Mouse (Mus musculus) neural tube, embryonic 12.5 days (tissue): ENCODE results near the gene Sbsn. TPM values are rescaled to one million over a fixed set of nuclear protein-coding genes. Genes with fewer than 3 reads are reported as not detected.
"Not testable (repeated sequence)": the region's sequence is repeated elsewhere in the genome, so short reads cannot be mapped to it uniquely, and the experiment has no call there.

ENCODE experiments used
- ATAC-seq: fragments of 200-750 bp; cut with Nextera tagmentation; 2 replicates; pipeline ENCODE4 v1.8.0; 2017; ENCODE audit warnings: low read depth, mild to moderate bottlenecking, moderate TSS enrichment, moderate library complexity; ENCODE audit not compliant: low FRiP score
- H3K27ac ChIP-seq: fragments of 300-500 bp; sonication (generic); 2 replicates; pipeline ENCODE4 v1.5.1; 2016
- H3K27me3 ChIP-seq: fragments of 300-500 bp; sonication (generic); replicated peaks from 2 replicates; pipeline ENCODE4 v1.6.1; 2016; ENCODE audit warnings: mild to moderate bottlenecking
- H3K36me3 ChIP-seq: fragments of 300-500 bp; sonication (generic); 2 replicates; pipeline ENCODE4 v1.6.1; 2016; ENCODE audit warnings: mild to moderate bottlenecking
- H3K4me1 ChIP-seq: fragments of 300-500 bp; sonication (generic); 2 replicates; pipeline ENCODE4 v1.6.1; 2016
- H3K4me2 ChIP-seq: fragments of 300-500 bp; sonication (generic); replicated peaks from 2 replicates; pipeline ENCODE4 v1.6.1; 2016; ENCODE audit warnings: mild to moderate bottlenecking
- H3K4me3 ChIP-seq: fragments of 300-500 bp; sonication (generic); 2 replicates; pipeline ENCODE4 v1.5.1; 2016
- H3K9ac ChIP-seq: fragments of 300-500 bp; sonication (generic); 2 replicates; pipeline ENCODE4 v1.6.1; 2016; ENCODE audit warnings: mild to moderate bottlenecking
- H3K9me3 ChIP-seq: fragments of 300-500 bp; sonication (generic); 2 replicates; pipeline ENCODE4 v1.6.1; 2016; ENCODE audit warnings: mild to moderate bottlenecking
- WGBS: fragments of 180-500 bp; shearing (Covaris S2); methylation state at CpG from one replicate; pipeline ENCODE4 v1.1.7; 2016; 5-methylcytosine and 5-hydroxymethylcytosine counted together
- polyA plus RNA-seq: library from polyadenylated mRNA; unstranded; fragments of >200 nt; fragmentation: Nextera tagmentation; extraction: Ambion mirVana; gene quantifications from 2 replicates; pipeline ENCODE4 v1.2.1, GENCODE M21; 2016

The Sbsn gene
- polyA plus RNA-seq, 1 experiment from 2014 or later = 2.6 TPM

DNA sequence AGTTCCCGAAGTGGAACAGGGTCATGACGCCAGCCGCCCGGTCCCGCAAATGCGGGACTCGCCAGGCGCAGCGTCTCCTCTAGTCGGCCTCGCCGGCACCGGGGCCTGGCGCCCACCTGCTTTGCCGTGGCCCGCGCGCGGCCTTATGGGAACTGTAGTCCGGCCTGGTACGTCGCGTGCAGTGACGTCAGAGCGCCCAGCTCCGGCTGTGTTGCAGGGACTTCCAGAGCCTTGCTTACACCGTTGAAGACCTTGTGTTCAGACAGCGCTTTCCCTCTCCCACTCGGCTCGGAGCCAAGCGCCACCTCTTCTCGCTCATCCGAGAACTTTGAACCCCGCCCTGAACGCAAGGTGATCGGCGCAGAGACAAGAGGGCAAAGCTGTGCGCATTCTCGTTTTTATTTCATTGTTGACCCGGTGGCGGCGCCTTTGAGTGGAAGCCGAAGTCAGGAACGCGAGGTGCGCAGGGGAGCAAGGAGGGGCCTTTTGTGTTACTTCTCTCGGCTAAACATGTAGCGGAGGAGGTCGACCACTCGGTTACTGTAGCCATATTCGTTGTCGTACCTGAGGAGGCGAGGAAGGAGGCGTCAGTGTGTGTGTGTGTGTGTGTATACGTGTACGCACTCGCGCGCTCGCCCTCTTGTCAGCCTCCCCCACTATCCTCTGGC, 21.7 kb upstream of the Sbsn start, which contains the start of gene Tmem147:
Gene Tmem147, minus strand, starts transcription at position 145 of the 668 bp plus-strand sequence.
- Histone ChIP-seq H3K4me1 (peaks cover 16% of the 10 kb centered on the region), H3K27ac (peak within 1 kb of the TSS; percentile 83), H3K9me3 (no peaks in the 10 kb centered on the region), H3K9ac (peak within 1 kb of the TSS; percentile 77), H3K27me3 (no peaks in the 10 kb centered on the region), H3K4me3 (peak within 1 kb of the TSS; percentile 64), H3K36me3 (peaks cover 24% of the 10 kb centered on the region), H3K4me2 (peak within 1 kb of the TSS; percentile 62)
- peak; percentile 98 for ATAC-seq
- under 1% methylated on average over 60 of the region's 60 CpGs for WGBS

- peak overlapping the region; percentile 83 for H3K27ac ChIP-seq
- not testable (repeated sequence) for ATAC-seq, H3K27me3 ChIP-seq, H3K9me3 ChIP-seq
- peak overlapping the region; percentile 62 for H3K4me2 ChIP-seq
- H3K4me3 ChIP-seq = peak overlapping the region; percentile 64
- H3K9ac ChIP-seq = peak overlapping the region; percentile 77
- H3K4me1 ChIP-seq = peaks cover 16% of the 10 kb centered on the region
- WGBS = 20% methylated on average over 20 of the region's 22 CpGs
- peaks cover 29% of the 10 kb centered on the region for H3K36me3 ChIP-seq
Measured at GRCm38 (mm10) chr7:30730064-30730722, 21.1 kb upstream of the Sbsn start.

DNA sequence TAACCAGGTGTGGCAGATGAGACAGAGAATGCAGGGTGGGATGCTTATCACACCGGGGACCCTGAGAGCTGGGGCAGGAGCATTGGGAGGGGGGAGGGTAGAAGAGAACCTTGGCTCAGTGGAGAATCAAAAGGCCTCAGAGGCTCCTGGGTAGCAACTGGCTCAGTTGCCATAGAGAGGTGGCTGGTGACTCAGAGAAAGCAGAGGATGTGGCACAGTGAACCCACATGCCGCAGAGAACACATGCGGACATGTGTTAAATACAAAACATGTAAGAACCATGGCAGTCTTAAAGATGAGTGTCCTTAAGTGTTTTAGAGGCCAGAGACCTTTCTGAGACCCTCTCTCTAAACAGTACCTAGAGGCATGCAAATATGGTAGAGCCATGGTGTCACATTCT, 15.1 kb upstream of the Sbsn start:
- Histone ChIP-seq H3K9ac (no peak overlapping the region), H3K9me3 (no peaks in the 10 kb centered on the region), H3K36me3 (peaks cover 69% of the 10 kb centered on the region), H3K27me3 (no peaks in the 10 kb centered on the region), H3K4me2 (no peak overlapping the region), H3K4me1 (no peaks in the 10 kb centered on the region), H3K4me3 (no peak overlapping the region), H3K27ac (no peak overlapping the region)
- ATAC-seq = no peak
- 90% methylated on average over 3 of the region's 3 CpGs for WGBS

- H3K27ac ChIP-seq, H3K4me3 ChIP-seq, H3K4me2 ChIP-seq, H3K4me1 ChIP-seq, H3K27me3 ChIP-seq, H3K9ac ChIP-seq, ATAC-seq, H3K9me3 ChIP-seq: not testable (repeated sequence)
- WGBS = 92% methylated on average over 2 of the region's 2 CpGs
- peaks cover 25% of the 10 kb centered on the region for H3K36me3 ChIP-seq
Measured at GRCm38 (mm10) chr7:30742570-30742969, 8.7 kb upstream of the Sbsn start.

DNA sequence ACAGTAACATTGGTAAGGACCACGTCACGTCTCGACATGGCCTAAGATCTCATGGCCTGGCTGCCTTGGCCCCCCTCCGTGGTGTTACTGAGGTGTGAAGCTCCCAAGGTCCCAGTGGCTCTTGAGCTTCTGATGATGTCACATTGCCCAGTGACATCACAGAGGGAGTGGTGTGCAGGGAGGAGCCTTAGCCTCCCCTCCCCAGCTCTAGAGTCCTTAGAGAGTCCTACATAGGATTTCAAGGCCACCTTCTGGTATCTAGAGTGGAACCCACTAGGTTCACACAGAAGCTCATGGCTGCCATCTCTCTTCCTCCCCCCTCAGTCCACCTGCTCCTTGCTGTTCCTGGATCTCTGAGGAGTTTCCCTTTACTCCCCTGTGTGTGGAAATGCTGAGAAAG, 7.7 kb upstream of the Sbsn start, which contains the start of gene Gapdhs:
Gene Gapdhs, minus strand, starts transcription at position 65 of the 400 bp plus-strand sequence.
- ATAC-seq, H3K4me3 ChIP-seq, H3K4me1 ChIP-seq, H3K9me3 ChIP-seq, H3K4me2 ChIP-seq, H3K27me3 ChIP-seq, H3K27ac ChIP-seq, H3K9ac ChIP-seq: not testable (repeated sequence)
- WGBS = 90% methylated on average over 4 of the region's 4 CpGs
- peaks cover 18% of the 10 kb centered on the region for H3K36me3 ChIP-seq

GRCm38 (mm10) chr7:30744022-30744598, 7.2 kb upstream of the Sbsn start:
- Histone ChIP-seq H3K36me3 (peaks cover 18% of the 10 kb centered on the region), H3K4me2 (no peak overlapping the region), H3K27ac (no peak overlapping the region), H3K9me3 (no peaks in the 10 kb centered on the region), H3K4me3 (no peak overlapping the region), H3K4me1 (no peaks in the 10 kb centered on the region), H3K9ac (no peak overlapping the region), H3K27me3 (no peaks in the 10 kb centered on the region)
- no peak for ATAC-seq
- 54% methylated on average over 4 of the region's 4 CpGs for WGBS

DNA sequence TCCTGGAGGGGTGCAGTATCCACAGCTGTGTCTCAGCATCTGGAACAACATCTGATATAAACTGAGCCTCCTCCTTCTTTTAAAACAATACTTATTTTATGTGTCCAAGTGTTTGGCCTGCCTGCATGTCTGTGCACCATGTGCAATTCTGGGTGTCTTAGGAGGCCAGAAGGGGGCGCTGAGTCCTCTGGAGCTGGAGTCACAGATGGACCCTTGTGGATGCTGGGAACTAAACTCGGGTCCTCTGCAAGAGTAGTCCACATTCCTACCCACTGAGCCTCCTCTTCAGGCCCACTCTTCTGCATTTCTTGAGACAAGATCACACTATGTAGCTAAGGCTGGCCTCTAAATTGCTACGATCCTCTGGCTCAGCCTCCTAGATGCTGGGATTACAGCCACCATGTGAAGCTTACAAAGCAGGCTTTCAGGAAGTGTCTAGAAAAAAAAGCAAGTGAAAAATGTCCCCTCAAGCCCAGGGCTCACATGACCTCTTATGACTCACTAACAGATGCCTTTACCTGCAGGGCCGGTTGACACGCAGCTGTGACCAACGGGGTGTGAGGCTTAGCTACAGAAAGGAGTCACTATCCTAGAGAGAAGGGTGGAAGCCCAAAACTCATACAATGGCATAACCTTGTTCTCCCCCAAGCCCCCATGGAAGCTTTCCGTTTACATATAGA, 3.6 kb upstream of the Sbsn start:
- H3K27ac ChIP-seq = no peak overlapping the region
- WGBS = 87% methylated on average over 7 of the region's 7 CpGs
- H3K9me3 ChIP-seq = no peaks in the 10 kb centered on the region
- no peaks in the 10 kb centered on the region for H3K27me3 ChIP-seq
- no peaks in the 10 kb centered on the region for H3K4me1 ChIP-seq
- no peak overlapping the region for H3K4me2 ChIP-seq
- ATAC-seq = no peak
- no peak overlapping the region for H3K9ac ChIP-seq
- 0 out of 2 replicates have a peak, but pooled peaks cover 4% of the 10 kb centered on the region for H3K36me3 ChIP-seq
- H3K4me3 ChIP-seq = no peak overlapping the region

GRCm38 (mm10) chr7:30749824-30750606, 1.3 kb upstream of the Sbsn start:
- H3K36me3 ChIP-seq = peaks cover 14% of the 10 kb centered on the region
- H3K27me3 ChIP-seq = no peaks in the 10 kb centered on the region
- no peak overlapping the region for H3K27ac ChIP-seq
- 88% methylated on average over 13 of the region's 13 CpGs for WGBS
- ATAC-seq = no peak
- H3K4me1 ChIP-seq = no peaks in the 10 kb centered on the region
- H3K9me3 ChIP-seq = 0 out of 2 replicates have a peak, but pooled peaks cover 6% of the 10 kb centered on the region
- no peak overlapping the region for H3K4me2 ChIP-seq
- H3K9ac ChIP-seq = no peak overlapping the region
- no peak overlapping the region for H3K4me3 ChIP-seq

DNA sequence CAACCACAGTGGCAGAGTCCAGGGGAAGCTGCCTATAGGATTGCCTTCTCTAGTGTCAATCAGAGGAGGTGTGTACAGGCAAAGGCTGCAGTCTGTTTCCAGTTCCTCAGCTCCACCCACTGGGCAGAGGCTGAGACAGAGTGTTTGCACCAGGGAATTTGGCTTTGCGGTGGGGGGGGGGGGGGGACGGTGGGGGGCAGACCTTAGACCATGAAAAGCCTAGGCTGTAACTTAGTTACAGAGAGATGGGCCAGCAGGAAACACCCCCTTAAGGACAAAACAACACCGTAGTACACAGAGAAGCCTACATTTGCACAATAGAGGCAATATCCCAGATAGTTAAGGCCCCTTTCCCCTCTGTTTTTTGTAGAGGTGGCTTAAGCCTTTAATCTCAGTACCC, 5.7 kb downstream of the Sbsn start:
- peaks cover 27% of the 10 kb centered on the region for H3K36me3 ChIP-seq
- H3K4me1 ChIP-seq = no peaks in the 10 kb centered on the region
- no peak overlapping the region for H3K4me3 ChIP-seq
- no peak overlapping the region for H3K9ac ChIP-seq
- H3K9me3 ChIP-seq = 0 out of 2 replicates have a peak, but pooled peaks cover 7% of the 10 kb centered on the region
- no peak overlapping the region for H3K4me2 ChIP-seq
- 67% methylated on average over 3 of the region's 3 CpGs for WGBS
- no peak overlapping the region for H3K27ac ChIP-seq
- H3K27me3 ChIP-seq = no peaks in the 10 kb centered on the region
- no peak for ATAC-seq

- no peak overlapping the region for H3K27ac ChIP-seq
- no peaks in the 10 kb centered on the region for H3K4me1 ChIP-seq
- no peaks in the 10 kb centered on the region for H3K27me3 ChIP-seq
- peaks cover 25% of the 10 kb centered on the region for H3K36me3 ChIP-seq
- no peak overlapping the region for H3K4me2 ChIP-seq
- 0 out of 2 replicates have a peak, but pooled peaks cover 7% of the 10 kb centered on the region for H3K9me3 ChIP-seq
- no peak for ATAC-seq
- H3K9ac ChIP-seq = no peak overlapping the region
- 41% methylated on average over 4 of the region's 4 CpGs for WGBS
- no peak overlapping the region for H3K4me3 ChIP-seq
Measured at GRCm38 (mm10) chr7:30758853-30759252, 7.6 kb downstream of the Sbsn start.

DNA sequence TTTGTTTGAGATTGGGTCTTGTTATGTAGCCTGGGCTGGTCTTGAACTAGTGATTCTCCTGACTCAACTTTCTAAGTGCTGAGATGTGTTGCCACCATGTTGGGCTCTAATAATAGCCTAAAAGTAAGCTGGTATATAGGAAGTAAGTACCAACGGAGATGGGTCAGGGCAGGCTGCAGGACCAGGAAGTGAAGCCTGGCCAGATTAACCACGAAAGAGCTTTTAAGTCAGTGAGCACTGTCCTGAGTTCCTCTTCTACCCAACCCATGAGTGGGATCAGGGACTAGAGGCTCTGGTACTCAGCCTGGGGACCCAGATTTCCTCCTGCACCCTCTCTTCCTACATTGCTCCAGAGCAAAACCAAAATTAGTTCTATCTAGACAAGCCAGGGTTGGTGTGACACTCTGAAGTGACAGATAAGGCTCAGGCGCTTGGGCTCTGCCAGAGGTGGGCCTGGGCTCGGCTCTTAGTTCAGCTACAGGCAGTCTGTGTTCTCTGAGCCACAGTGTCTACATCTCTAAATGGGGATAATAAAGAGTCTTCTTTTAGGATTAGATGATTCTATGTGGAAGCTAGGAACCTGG, 10.6 kb downstream of the Sbsn start:
- no peak overlapping the region for H3K9ac ChIP-seq
- H3K36me3 ChIP-seq = no peaks in the 10 kb centered on the region
- no peak overlapping the region for H3K27ac ChIP-seq
- no peaks in the 10 kb centered on the region for H3K27me3 ChIP-seq
- no peaks in the 10 kb centered on the region for H3K4me1 ChIP-seq
- WGBS = 81% methylated on average over 4 of the region's 4 CpGs
- ATAC-seq = no peak
- no peak overlapping the region for H3K4me2 ChIP-seq
- no peaks in the 10 kb centered on the region for H3K9me3 ChIP-seq
- H3K4me3 ChIP-seq = no peak overlapping the region
